Mouse (Mus musculus) erythroblast, adult 5-6 weeks (primary cell): ENCODE measurements around the gene Cacna1e. TPM values are rescaled to one million over a fixed set of nuclear protein-coding genes. Genes with fewer than 3 reads are reported as not detected.
A peak's percentile ranks its signal among the peaks of the same experiment; 100 is the strongest.

Source experiments
- ATAC-seq: replicated peaks from 2 replicates; pipeline ENCODE4 v1.8.0; 2016; ENCODE audit warnings: moderate number of reproducible peaks, mild to moderate bottlenecking, moderate TSS enrichment, inconsistent platforms; ENCODE audit not compliant: poor library complexity, low FRiP score, severe bottlenecking
- total RNA-seq, 2 experiments: library from RNA; stranded (forward) in 1 of 2; stranded (reverse) in 1 of 2; fragments of 150-400 nt in 1 of 2; fragments of 200-764, 138-1000 nt in 1 of 2; gene quantifications; 2 replicates each; pipeline versions ENCODE4 v1.2.3 to v1.2.4; 2015 to 2017; ENCODE audit warnings: low replicate concordance in 2 of 2

Cacna1e gene
- total RNA-seq, 2 experiments from 2014 or later = 0.85 to 1.2 TPM

DNA sequence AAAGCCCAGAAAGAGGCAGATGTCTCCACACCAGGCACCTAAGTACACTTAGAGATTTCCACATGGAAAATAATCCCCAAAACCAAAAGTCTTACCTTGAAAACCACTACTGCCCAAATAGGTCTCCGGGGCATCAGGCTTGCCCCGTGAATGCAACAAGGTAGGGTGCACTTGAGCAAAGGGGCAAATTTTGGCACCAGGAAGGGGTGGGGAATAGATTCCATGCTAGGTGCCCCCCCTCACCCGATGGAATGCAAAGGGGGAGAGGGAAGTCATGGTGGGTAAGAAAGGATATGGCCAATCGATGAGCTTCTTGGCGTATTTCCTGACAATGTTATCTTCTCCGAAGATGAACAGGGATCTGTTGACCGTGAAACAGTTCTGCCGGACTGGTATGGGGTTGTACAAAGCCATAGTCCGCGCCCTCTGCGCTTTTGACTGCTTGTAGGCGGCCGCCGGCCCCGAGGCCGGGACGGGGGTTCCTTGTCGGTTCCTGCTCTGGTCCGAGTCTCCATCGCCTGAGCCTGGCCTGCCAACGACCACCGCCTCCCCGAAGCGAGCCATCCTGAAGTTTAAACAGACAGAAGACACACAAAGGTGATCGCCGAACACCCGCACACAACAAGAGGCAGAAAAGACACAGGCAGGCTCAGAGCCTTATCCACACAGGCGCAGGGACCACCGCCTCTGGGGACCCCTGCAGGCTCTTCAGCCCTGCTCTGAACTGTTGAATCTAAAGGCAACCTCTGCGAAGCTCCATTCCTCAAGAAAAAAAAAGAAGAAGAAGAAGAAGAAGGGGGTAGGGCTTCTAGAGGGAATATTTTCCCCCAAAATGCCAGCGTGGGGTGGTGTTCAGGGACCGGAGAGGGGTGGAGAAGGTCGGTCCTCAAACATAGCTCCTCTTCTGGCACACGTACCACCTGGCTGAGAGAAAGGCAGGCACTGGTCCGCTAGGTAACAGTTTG lies 158.7 kb downstream of the Cacna1e start:
- no peak for ATAC-seq

DNA sequence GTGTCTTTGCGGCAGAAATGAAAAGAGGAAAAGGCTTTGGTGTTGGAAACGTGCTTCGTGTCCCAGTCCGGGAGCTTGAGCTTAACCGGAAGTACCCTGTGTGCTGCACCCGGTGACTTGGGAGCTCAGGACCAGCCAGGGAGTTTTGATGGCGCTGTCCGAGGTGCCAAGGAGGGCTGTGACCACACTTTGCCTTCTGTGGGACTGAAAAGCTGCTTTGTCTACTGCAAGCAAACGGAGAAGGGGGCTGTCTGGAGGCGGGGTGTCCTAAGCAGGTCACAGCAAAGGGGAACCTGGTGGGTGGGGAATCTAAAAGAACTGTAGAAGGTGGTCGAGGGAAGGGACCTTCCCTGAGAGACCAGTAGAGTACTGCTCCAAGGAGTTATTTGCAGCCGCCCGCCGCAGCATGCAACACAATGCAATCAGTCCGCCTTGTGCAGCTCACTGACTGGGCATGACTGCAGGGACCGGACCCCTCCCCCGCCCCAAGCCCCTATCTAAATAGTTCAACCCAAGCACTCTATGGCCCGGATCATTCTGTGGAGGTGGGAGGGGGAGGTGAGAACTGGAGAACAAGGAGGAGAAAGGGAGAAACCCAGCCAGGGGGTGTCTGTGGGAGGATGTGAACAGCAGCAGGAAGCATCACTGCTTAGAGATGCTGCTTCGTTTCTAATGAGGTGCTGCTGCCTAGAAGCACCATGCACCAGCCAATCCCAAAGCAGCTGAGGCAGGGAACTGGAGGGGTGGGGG lies 160.6 kb downstream of the Cacna1e start:
- ATAC-seq = no peak

DNA sequence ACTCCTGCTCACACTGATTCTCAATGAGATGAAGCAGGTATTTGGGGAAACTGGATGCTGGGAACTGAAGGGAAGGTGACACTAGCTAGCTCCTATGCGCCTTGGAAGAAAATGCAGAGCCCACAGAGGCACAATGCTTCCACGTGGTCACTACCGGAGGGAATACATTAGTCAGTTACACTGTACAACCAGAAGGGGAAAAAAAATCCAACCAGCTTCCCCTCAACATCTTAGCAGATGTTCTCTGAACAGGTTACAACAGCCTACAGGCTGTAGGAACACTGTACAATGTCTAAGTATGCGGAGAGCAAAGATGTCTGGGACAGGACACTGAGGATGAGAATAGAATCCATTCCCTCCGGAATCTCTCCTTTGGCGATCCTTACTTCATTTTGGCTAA lies 161.2 kb downstream of the Cacna1e start:
- no peak for ATAC-seq

DNA sequence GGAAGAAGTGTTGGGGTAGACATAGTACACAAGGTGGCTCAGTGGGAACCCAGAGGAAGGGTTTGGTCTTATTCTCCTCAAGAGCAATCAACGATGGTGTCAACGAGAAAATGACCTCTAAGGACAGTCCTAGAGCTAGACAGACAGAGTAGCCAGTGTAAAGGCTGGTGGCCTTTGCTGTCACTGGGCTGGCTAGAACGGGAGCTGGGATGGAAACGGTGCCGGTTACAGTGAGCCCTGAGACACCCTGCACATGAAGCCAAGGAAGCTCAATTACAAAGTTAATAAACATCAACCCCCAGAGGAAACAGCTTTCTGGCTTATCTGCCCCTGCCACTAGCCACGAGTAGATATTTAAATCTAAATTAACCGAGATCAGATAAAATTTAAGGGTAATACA lies 168.7 kb downstream of the Cacna1e start:
- ATAC-seq = no peak

DNA sequence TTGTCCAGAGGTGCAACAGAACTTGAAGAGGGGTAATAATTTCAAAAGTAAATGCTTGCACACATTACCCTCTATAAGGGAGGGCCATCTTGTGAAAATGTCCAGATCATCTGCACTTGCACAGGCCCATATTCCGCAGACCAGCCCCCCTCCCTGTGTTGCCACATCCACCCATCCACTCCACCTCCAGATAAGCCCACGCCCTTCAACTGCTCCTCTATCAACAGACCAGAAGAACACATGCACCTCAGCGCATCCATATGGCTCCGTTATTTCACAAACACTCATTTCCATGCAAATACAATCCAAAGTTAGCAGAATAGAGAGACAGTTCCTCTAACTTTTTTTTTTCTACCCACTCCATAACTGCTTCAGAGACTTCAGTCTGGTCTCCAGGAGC lies 171.6 kb downstream of the Cacna1e start:
- peak; percentile 96 for ATAC-seq

DNA sequence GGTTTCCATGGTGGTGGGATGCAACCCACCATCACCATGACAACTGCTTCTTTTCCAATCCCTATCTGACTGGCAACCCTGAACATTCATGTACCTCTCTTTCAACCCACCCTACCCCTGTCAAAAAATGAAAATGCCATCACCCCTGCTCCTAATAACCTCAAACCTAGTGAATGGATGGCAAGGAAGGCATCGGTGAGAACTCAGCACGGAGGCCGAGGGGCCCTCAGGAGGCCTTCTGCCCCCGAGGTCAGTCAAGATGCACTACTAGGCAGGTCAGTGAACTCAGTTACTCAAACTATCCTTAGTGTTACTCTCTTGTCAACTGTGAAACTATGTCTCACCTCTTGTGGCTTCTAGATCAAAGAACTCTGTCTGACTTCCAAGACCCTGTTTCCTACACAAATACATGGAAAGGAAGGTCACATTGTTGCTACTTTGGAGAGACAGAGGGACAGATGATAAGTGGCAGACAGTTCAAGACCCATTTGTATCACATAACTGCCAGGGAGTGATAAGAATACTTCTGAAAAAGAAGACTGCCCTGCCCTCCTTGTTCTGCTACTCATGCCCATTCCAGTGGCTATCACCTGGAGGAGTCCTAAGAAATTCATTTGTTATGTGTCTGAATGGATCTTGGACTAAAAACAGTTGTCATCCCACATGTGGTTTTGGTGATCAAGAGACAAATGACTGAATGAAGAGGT lies 176.6 kb downstream of the Cacna1e start:
- ATAC-seq = peak; percentile 49

DNA sequence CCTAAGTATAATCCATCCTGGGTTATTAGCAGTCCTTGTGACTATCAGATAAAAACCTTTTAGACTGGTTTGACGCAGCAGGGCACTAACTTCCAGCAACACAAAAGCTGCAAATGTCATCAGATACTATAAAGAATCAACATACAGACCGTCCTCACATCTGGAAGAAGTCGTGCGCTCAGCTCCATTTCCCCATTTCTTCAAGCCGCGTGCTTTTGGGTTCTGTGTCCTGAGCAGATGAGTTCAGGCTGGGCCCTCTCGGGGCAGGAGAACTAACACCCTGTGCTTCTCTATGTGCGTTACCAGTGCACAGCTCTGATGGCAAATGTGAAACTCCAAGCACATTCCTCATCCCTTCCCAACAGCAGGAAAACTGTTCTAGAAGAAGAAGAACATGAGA lies 177.3 kb downstream of the Cacna1e start:
- ATAC-seq = no peak

DNA sequence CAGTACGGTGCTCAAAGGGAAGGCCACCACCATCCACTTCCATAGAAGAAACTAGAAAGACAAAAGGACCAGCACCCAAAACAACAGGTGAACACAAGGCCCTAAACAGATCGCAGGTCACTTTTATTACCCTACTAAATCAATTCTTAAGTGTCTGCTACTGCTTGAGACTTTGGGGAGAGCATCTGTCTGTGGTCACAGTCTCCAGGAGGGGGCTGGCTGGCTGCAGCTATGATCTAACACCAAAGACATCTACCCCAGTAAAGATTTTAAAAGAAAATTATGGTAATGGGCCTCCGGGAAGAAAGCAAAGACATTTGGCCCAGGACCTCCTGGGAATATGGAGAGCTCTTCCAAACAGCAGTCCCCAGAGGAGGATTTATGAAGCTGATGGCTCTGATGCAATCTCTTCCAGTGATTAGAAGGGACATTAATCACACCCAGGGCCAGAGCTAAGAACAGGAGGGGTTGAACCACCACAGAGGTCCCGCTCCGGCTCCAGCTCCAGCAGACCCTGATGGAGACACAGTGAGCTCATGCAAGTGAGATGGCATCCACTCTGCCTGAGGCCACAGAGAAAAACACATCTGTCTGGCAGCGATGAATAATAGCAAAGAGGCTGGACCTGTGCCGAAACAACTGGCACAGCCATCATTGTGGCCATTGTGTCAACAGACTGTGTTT lies 178.3 kb downstream of the Cacna1e start:
- no peak for ATAC-seq

DNA sequence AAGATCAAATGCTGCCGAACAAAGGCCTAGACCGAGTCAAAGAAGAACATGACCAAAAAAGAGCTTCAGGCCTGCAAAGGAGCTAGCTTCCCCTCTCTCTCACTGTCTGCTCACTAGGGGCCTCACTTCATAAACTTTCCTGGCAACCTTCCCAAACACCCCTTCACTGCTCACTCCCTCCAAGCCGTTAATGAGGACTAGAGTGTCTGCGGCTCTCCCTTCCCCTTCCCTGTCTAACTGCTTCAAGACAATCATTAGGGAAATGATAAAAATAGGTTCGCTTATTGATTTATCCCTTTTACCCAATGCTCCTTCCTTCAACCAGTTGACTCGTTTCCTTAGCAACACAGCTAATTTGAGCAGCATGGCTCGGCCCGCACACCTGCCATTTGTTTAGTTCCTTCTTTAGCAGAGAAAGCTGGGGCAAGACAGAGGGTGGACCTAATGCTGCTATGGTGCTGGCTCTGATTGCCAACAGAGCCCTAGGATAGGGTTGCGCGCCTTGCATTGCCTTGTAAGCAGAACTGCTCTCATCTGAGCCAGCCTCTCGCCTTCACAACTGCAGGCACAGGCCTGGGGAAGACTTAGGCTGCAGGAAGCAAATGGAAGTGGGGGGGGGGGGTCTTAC lies 179.6 kb downstream of the Cacna1e start:
- ATAC-seq = no peak

DNA sequence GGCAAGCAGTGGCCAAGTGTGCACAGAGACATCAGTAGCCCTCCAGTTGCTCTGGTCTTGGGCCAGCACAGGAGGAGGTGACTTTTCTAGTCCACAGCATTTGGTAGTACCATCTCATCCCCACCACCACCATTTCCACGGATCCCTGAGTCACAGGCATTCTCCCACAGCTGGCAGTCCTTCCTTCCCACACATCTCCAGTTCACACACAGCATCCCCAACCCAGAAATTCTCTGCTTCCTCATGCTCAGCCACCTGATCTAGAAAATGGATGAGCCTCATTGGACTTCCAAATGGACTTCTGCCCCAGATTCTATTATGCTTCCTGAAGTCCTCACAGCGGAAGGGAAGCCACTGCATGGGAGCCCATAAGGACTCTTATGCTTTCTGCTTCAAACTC lies 181.7 kb downstream of the Cacna1e start:
- no peak for ATAC-seq

DNA sequence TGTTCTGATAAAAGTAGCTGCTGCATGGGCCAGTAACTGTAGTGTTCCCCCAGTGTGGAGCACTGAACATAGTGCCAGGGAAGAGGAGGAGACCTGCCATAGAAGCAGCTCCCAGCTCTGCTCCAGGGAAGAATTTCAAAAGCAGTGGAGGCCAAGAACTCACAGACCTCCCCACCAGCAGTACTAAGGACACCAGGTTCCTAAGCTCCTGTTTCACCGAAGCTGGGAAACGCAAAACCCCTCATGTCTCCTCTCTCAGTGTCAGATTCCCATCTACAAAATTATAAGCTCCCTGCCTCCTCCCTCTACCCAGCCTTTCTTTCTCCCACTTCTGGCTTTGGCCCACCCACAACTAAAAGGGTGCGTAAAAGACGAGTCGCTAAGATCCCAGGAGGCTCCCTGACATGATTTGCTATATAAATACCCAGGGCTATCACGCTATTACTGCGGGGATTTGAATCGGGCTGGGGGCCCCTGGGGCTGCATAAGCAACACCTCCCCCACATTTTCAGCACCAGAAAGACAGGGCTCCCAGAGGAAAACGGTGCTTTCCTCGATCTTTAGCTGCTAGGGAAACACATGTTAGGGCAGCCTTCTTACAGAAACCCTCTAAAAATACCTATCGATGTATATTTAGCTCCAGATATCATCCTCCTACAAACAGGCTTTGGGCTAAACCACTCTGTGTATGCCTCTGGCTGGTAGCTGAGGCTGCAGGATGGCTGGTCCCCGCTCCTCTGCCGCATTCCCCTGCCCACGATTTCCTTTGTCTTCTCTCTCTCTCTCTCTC lies 195.2 kb downstream of the Cacna1e start:
- ATAC-seq = no peak

DNA sequence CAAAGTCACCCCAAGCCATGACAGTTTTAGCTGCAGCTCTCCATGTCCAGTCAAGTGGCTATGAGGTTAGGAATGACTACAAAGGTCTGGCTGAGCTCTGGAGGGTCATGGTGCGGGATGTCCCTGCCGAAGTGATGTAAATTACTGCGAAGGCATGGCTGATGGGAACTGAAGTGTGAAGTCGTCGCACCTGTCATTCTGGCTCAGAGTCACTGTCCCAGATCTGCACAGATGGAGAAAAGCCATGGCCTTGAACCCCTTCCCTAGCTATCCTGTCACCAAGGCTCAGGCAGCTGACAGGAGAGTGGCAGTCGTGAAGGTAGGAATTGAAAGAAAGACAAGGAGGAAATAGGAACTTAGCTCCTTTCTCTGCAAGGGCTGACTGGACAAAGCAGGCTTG lies 197.4 kb downstream of the Cacna1e start:
- no peak for ATAC-seq

DNA sequence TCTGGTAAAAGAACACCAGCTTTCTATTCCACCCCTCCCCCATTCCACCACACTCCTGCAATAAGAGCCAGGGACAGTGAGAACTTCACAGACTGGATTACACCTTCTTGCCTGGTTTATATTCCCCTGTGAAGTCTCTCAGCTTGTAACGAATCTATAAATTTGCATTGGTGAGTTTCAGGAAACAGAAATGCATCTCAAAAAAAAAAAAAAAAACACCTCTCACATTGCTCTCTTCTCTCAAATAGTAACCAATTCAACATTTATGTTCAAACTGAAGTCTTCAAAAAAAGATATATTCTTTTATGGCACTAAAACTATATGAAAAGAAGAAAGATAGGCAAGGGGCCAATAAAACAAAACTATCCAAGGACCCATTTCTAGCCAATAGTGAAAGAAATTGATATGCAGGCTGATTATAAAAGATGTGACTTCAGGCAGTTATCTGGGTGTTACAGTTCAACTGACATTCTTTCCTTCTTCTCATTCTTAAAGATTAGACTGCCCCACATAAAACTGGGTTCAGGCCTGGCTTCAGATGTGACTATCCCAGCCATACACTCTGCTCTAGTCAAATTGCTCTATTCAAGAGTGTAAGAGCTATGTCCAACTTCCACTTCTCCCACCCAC lies 200.7 kb downstream of the Cacna1e start:
- ATAC-seq = peak; percentile 52

DNA sequence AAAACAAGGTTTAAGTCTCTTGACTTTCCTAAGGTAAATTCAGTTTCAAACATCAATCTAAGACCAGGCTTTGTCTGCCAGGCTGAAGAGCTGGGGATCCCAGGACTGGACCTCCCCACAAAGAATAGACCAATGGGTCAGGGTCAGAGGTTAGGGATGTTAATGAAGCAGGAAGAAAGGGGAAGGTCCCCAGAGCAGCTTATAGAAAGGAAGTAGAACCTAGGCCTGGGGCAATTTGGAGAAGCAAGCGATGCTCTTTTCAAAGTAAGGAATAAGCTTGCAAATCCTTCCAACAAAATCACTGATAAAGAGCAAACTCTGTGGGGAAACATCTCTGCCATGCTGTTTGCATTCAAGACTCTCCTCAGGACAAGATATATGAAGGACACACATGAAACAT lies 205.3 kb downstream of the Cacna1e start:
- no peak for ATAC-seq

DNA sequence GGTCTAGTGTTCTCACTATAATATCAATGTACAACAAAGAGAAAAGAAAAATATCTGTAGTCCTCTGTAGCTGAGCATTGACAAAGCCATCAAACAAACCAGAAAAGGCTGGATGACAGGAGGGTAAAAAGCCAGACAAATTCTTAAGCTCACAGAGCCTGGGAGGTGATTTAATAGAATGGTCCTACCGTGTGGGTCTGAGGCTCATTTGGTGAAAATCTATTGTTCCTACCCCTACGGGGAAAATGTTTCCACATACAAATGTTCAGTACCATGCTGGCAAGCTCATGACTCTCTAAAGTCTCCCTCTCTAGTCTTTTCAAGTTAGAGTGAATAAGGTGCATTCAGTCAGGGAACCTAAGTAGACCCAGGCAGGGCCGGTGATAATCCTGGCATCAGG lies 206.2 kb downstream of the Cacna1e start:
- no peak for ATAC-seq

DNA sequence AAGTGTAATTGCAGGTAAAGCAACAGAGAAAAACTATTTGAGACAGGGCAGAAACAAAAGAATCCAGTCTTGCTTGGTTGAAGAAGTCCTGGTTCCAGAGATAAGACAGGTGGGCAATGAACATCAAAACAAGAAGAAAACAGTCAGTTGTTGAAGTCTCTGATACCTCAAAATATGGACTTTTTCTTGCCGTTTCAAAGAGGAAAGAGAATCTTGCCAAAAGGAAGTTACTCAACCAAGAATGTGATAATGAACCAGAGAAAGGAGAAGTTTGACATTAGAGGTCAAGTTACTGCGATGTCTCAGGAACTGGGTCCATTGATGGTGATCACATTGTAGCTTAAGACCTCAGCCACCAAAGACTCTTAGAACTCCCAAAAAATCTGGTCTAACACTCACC lies 206.6 kb downstream of the Cacna1e start:
- ATAC-seq = no peak

DNA sequence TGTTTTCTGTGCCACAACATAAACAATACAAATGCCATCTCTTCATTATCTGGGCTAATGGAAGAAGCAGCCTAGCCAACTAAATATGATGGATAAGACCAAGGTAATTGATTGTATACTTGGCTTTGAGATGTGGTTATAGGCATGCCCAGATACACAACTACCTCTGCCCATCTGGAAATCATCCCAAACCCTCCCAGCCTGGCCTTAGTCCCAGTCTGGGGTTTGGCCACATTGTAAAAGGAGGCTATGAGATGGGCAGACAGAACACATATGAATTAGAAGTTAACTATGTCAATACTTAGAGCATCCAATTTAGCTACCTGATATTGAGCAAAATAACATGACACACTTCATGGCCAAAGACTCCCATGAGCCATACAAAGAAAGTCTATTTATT lies 220.6 kb downstream of the Cacna1e start:
- ATAC-seq = no peak

DNA sequence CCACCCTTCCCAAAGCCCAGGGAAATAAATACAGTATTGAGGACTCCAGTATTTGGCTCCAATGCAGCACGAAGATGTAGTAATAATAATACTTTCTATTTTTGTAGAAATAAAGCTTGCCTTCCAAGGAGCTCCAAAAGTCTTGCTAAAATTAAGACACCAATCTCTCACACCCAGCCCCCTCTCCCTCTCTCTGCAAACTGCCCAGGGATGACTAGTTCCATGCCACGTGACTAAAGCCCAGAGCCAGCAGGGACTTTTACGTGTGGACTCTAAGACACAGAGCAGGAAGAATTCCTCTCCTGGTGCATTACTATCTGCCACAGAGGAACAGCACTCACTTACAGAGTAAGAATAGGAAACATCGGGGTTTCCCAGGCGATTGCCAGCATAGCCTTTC lies 222.3 kb downstream of the Cacna1e start:
- ATAC-seq = no peak
